Mouse (Mus musculus) stomach, embryonic 15.5 days (tissue): Measurements from ENCODE around the gene Pkn2. TPM values are rescaled to one million over a fixed set of nuclear protein-coding genes. Genes with fewer than 3 reads are reported as not detected.

ENCODE experiments used
- ATAC-seq: fragments of 200-750 bp; cut with Nextera tagmentation; 2 replicates; pipeline ENCODE4 v1.8.0; 2017; ENCODE audit warnings: low read depth, moderate number of reproducible peaks, moderate TSS enrichment; ENCODE audit not compliant: insufficient read depth, low FRiP score
- H3K27ac ChIP-seq: fragments of 300-500 bp; sonication (generic); 2 replicates; pipeline ENCODE4 v1.5.1; 2015; ENCODE audit warnings: mild to moderate bottlenecking, inconsistent platforms
- H3K27me3 ChIP-seq: fragments of 300-500 bp; sonication (generic); replicated peaks from 2 replicates; pipeline ENCODE4 v1.6.1; 2015; ENCODE audit warnings: inconsistent platforms
- H3K36me3 ChIP-seq: fragments of 300-500 bp; sonication (generic); 2 replicates; pipeline ENCODE4 v1.6.1; 2015; ENCODE audit warnings: inconsistent platforms
- H3K4me1 ChIP-seq: fragments of 300-500 bp; sonication (generic); 2 replicates; pipeline ENCODE4 v1.6.1; 2015; ENCODE audit warnings: inconsistent platforms
- H3K4me2 ChIP-seq: fragments of 300-500 bp; sonication (generic); 2 replicates; pipeline ENCODE4 v1.6.1; 2015; ENCODE audit warnings: mild to moderate bottlenecking, inconsistent platforms
- H3K4me3 ChIP-seq: fragments of 300-500 bp; sonication (generic); replicated peaks from 2 replicates; pipeline ENCODE4 v1.5.1; 2015; ENCODE audit warnings: inconsistent platforms
- H3K9ac ChIP-seq: fragments of 300-500 bp; sonication (generic); 2 replicates; pipeline ENCODE4 v1.6.1; 2015; ENCODE audit warnings: inconsistent platforms
- H3K9me3 ChIP-seq: fragments of 300-500 bp; sonication (generic); 2 replicates; pipeline ENCODE4 v1.6.1; 2016; ENCODE audit warnings: inconsistent platforms
- WGBS: fragments of 180-500 bp; shearing (Covaris S2); methylation state at CpG from one replicate; pipeline ENCODE4 v1.1.7; 2015; 5-methylcytosine and 5-hydroxymethylcytosine counted together
- polyA plus RNA-seq: library from polyadenylated mRNA; unstranded; fragments of >200 nt; fragmentation: Nextera tagmentation; extraction: Ambion mirVana; gene quantifications from 2 replicates; pipeline ENCODE4 v1.2.1, GENCODE M21; 2015

Gene Pkn2
- polyA plus RNA-seq, 1 experiment from 2014 or later = 53.3 TPM

- Histone ChIP-seq H3K27ac (no peak overlapping the region), H3K27me3 (no peaks in the 10 kb centered on the region), H3K36me3 (no peaks in the 10 kb centered on the region), H3K9ac (no peak overlapping the region), H3K9me3 (no peaks in the 10 kb centered on the region), H3K4me2 (no peak overlapping the region), H3K4me3 (no peak overlapping the region), H3K4me1 (no peaks in the 10 kb centered on the region)
- no peak for ATAC-seq
These were observed 2.8 kb upstream of the Pkn2 start for GRCm38 (mm10) chr3:142884594-142884993.

- no peaks in the 10 kb centered on the region for H3K36me3 ChIP-seq
- ATAC-seq = peak; percentile 14
- H3K27ac ChIP-seq = peak overlapping the region; percentile 96
- peak overlapping the region; percentile 92 for H3K9ac ChIP-seq
- 0% methylated on average over 25 of the region's 40 CpGs for WGBS
- no peaks in the 10 kb centered on the region for H3K9me3 ChIP-seq
- no peaks in the 10 kb centered on the region for H3K27me3 ChIP-seq
- peak overlapping the region; percentile 43 for H3K4me2 ChIP-seq
- no peaks in the 10 kb centered on the region for H3K4me1 ChIP-seq
- H3K4me3 ChIP-seq = peak overlapping the region; percentile 100
These were observed 274 bp downstream of the Pkn2 start for GRCm38 (mm10) chr3:142881589-142881871.

- peak overlapping the region; percentile 92 for H3K9ac ChIP-seq
- H3K27ac ChIP-seq = peak overlapping the region; percentile 96
- H3K9me3 ChIP-seq = no peaks in the 10 kb centered on the region
- H3K36me3 ChIP-seq = no peaks in the 10 kb centered on the region
- H3K27me3 ChIP-seq = no peaks in the 10 kb centered on the region
- H3K4me3 ChIP-seq = peak overlapping the region; percentile 100
- H3K4me2 ChIP-seq = peak overlapping the region; percentile 43
- under 1% methylated on average over 33 of the region's 72 CpGs for WGBS
- ATAC-seq = no peak
- no peaks in the 10 kb centered on the region for H3K4me1 ChIP-seq
These were observed 815 bp downstream of the Pkn2 start for GRCm38 (mm10) chr3:142880790-142881588.

- H3K36me3 ChIP-seq = no peaks in the 10 kb centered on the region
- H3K4me3 ChIP-seq = no peak overlapping the region
- H3K9ac ChIP-seq = no peak overlapping the region
- peak; percentile 92 for ATAC-seq
- H3K9me3 ChIP-seq = no peaks in the 10 kb centered on the region
- H3K27me3 ChIP-seq = no peaks in the 10 kb centered on the region
- no peak overlapping the region for H3K4me2 ChIP-seq
- WGBS = 70% methylated on average over 2 of the region's 2 CpGs
- peak overlapping the region; percentile 5; the same call in 1 of the 2 replicates for H3K27ac ChIP-seq
- H3K4me1 ChIP-seq = no peaks in the 10 kb centered on the region
These were observed 18.6 kb downstream of the Pkn2 start for GRCm38 (mm10) chr3:142863236-142863635.

- no peak overlapping the region for H3K27ac ChIP-seq
- H3K27me3 ChIP-seq = no peaks in the 10 kb centered on the region
- no peak overlapping the region for H3K4me2 ChIP-seq
- no peak for ATAC-seq
- no peaks in the 10 kb centered on the region for H3K36me3 ChIP-seq
- H3K4me3 ChIP-seq = no peak overlapping the region
- H3K4me1 ChIP-seq = peaks cover 3% of the 10 kb centered on the region; the same call in 1 of the 2 replicates
- no peaks in the 10 kb centered on the region for H3K9me3 ChIP-seq
- WGBS = 57% methylated on average over 3 of the region's 3 CpGs
- no peak overlapping the region for H3K9ac ChIP-seq
These were observed 25.0 kb downstream of the Pkn2 start for GRCm38 (mm10) chr3:142856832-142857231.

GRCm38 (mm10) chr3:142855961-142856472 is 25.8 kb downstream of the Pkn2 start:
- Histone ChIP-seq H3K27me3 (no peaks in the 10 kb centered on the region), H3K4me2 (no peak overlapping the region), H3K4me3 (no peak overlapping the region), H3K9ac (no peak overlapping the region), H3K4me1 (peaks cover 3% of the 10 kb centered on the region; the same call in 1 of the 2 replicates), H3K36me3 (no peaks in the 10 kb centered on the region), H3K27ac (no peak overlapping the region), H3K9me3 (no peaks in the 10 kb centered on the region)
- WGBS = 72% methylated on average over 4 of the region's 4 CpGs
- ATAC-seq = no peak

GRCm38 (mm10) chr3:142852911-142853310 is 28.9 kb downstream of the Pkn2 start:
- Histone ChIP-seq H3K9ac (no peak overlapping the region), H3K4me2 (no peak overlapping the region), H3K27me3 (no peaks in the 10 kb centered on the region), H3K4me1 (peaks cover 3% of the 10 kb centered on the region; the same call in 1 of the 2 replicates), H3K36me3 (no peaks in the 10 kb centered on the region), H3K9me3 (no peaks in the 10 kb centered on the region), H3K27ac (no peak overlapping the region), H3K4me3 (no peak overlapping the region)
- 88% methylated on average over 3 of the region's 3 CpGs for WGBS
- no peak for ATAC-seq

GRCm38 (mm10) chr3:142851631-142852030 is 30.2 kb downstream of the Pkn2 start:
- 47% methylated on average over 3 of the region's 3 CpGs for WGBS

GRCm38 (mm10) chr3:142839961-142840360 is 41.8 kb downstream of the Pkn2 start:
- no peak overlapping the region for H3K9ac ChIP-seq

More at GRCm38 (mm10) chr3:142851631-142852030, 30.2 kb downstream of the Pkn2 start:
- Histone ChIP-seq H3K27me3 (no peaks in the 10 kb centered on the region), H3K9ac (no peak overlapping the region), H3K4me2 (no peak overlapping the region), H3K4me1 (no peaks in the 10 kb centered on the region), H3K4me3 (no peak overlapping the region), H3K27ac (no peak overlapping the region), H3K36me3 (no peaks in the 10 kb centered on the region), H3K9me3 (no peaks in the 10 kb centered on the region)
- no peak for ATAC-seq

GRCm38 (mm10) chr3:142834761-142835160 is 47.0 kb downstream of the Pkn2 start:
- H3K27ac ChIP-seq = no peak overlapping the region
- no peaks in the 10 kb centered on the region for H3K36me3 ChIP-seq
- WGBS = 88% methylated on average over 4 of the region's 4 CpGs
- no peaks in the 10 kb centered on the region for H3K27me3 ChIP-seq
- H3K9me3 ChIP-seq = no peaks in the 10 kb centered on the region
- no peak overlapping the region for H3K9ac ChIP-seq
- no peak overlapping the region for H3K4me3 ChIP-seq
- ATAC-seq = no peak
- H3K4me1 ChIP-seq = no peaks in the 10 kb centered on the region
- H3K4me2 ChIP-seq = no peak overlapping the region

More at GRCm38 (mm10) chr3:142839961-142840360, 41.8 kb downstream of the Pkn2 start:
- Histone ChIP-seq H3K4me1 (no peaks in the 10 kb centered on the region), H3K9me3 (no peaks in the 10 kb centered on the region), H3K27ac (no peak overlapping the region), H3K27me3 (no peaks in the 10 kb centered on the region), H3K4me3 (no peak overlapping the region), H3K36me3 (no peaks in the 10 kb centered on the region), H3K4me2 (no peak overlapping the region)
- ATAC-seq = no peak
- 55% methylated on average over 4 of the region's 4 CpGs for WGBS

GRCm38 (mm10) chr3:142834024-142834423 is 47.8 kb downstream of the Pkn2 start:
- Histone ChIP-seq H3K4me1 (no peaks in the 10 kb centered on the region), H3K36me3 (no peaks in the 10 kb centered on the region), H3K27ac (no peak overlapping the region), H3K27me3 (no peaks in the 10 kb centered on the region), H3K4me2 (no peak overlapping the region), H3K4me3 (no peak overlapping the region), H3K9me3 (no peaks in the 10 kb centered on the region), H3K9ac (no peak overlapping the region)
- 94% methylated on average over 4 of the region's 4 CpGs for WGBS
- no peak for ATAC-seq

GRCm38 (mm10) chr3:142832910-142833309 is 48.9 kb downstream of the Pkn2 start:
- H3K4me1 ChIP-seq = no peaks in the 10 kb centered on the region
- no peaks in the 10 kb centered on the region for H3K9me3 ChIP-seq
- H3K9ac ChIP-seq = no peak overlapping the region
- H3K4me2 ChIP-seq = no peak overlapping the region
- ATAC-seq = no peak
- no peaks in the 10 kb centered on the region for H3K27me3 ChIP-seq
- H3K4me3 ChIP-seq = no peak overlapping the region
- no peak overlapping the region for H3K27ac ChIP-seq
- no peaks in the 10 kb centered on the region for H3K36me3 ChIP-seq
- WGBS = 90% methylated on average over 3 of the region's 3 CpGs
